Mouse (Mus musculus): Measurements from ENCODE around the gene Txndc11.
A peak's percentile ranks its signal among the peaks of the same experiment; 100 is the strongest.

Gene Txndc11

DNA sequence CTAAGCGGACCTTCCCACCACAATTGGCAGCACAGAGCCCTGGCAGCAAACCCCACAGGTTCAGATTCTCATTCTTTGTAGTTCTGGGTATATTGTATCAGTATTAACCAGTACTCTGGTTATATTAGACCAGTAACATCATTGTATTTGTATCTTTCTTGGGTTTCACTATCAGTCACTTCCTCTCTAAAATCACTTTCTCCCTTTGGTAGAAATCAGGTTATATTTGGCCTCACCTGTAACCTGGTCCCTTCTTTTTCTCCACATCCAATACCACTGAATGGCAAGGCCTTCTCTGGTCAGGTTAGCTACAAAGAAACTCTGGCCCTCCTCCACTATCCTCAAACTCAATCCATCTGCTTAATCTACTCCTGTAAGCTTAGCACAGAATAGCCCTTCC, 29.5 kb downstream of the Txndc11 start:
- DNase-seq = no peak

DNA sequence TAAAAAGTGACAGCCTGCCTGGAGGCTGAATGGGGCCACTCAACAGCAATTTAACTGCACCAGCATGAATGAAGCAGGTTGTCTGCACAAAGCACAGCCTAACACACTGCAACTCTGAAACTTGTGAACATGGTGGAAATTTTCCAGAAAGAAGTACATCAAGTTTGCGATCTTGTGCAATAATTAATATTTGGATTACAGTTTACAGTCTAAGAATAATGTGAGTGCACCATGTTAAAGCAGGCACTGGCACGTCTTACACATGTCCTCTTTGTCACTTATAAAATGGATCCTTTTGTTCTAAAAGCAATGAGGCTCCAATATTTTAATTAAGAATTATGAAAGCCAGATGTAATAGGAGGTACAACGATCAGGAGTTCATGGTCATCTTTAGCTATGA, 37.1 kb downstream of the Txndc11 start:
- no peak for DNase-seq

- no peak for DNase-seq
These were observed 40.6 kb downstream of the Txndc11 start for GRCm38 (mm10) chr16:11093717-11094386.

DNA sequence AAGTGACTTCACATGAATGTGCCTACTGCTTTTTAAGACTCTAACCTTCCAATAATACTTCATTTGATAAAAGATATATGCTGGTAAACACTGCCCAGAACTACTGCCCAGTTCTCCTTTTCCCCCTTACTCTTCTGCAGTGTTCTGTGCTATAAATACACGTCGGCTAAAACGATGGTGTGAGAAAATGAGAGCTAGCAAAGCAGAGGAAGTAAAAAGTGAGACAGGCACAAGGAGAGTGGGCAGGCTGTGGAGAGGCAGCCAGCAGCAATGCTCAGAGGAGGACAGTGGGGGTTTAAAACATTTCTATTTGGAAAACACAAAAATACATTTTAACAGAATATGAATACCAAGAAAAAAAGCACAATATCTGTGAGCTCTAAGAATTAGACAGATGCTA, 41.9 kb downstream of the Txndc11 start:
- no peak for DNase-seq

DNA sequence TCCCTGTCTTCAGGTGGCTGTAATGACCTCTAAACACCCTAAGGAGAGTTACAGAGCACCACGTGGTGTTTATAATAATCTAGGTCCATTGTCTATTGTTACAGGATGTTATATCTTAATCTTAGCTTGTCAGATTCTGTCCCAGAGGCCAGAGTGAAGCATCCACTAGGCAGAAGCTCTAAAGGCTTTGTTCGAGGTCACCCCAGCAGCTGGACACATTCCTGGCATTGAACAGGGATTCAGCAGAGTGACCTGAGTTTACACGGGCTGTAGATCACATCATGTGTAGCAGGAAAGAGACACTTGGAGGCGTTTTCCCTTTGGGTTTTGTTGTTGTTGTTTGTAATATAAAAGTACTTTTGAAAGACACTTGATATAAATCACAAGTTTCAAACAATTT, 42.4 kb downstream of the Txndc11 start:
- DNase-seq = no peak

DNA sequence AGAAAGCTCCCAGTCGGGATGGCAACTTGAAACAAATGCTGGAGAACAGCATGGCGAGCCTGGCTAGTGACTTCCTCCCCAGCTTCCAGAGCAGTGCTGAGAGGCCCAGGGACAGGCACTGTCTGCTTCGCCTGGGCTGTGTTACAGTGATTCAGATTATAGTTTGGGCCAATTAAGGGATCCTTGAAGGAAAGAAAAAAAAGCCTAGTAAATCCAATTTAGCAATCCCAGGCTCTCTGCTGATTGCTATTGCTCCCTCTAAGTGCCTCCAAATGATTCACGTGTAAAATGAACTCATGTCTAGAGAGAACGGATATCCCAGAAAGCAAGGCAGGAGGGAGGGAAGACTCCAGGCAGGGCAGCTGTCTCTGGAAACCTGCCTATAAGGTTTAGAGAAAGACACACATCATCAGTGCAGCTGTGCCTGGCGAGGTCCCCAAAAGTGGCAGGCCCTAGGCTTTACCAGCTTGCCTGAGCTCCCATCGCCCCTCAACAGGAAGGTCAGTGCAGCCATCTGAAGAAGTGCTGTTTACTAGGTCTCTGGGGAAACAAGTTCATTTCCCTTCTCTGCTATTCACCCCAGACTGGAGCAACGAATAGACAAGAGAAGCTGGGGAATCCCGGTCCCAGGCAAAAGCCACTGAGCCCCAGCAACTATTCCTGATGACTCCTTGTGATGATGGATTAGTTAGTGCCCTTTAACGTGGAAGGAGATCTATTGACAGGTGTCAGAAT, 43.4 kb downstream of the Txndc11 start:
- no peak for DNase-seq

GRCm38 (mm10) chr16:11086856-11087588, 47.4 kb downstream of the Txndc11 start:
- no peak for DNase-seq

- no peak for DNase-seq
These were observed 48.2 kb downstream of the Txndc11 start for GRCm38 (mm10) chr16:11086299-11086698.

DNA sequence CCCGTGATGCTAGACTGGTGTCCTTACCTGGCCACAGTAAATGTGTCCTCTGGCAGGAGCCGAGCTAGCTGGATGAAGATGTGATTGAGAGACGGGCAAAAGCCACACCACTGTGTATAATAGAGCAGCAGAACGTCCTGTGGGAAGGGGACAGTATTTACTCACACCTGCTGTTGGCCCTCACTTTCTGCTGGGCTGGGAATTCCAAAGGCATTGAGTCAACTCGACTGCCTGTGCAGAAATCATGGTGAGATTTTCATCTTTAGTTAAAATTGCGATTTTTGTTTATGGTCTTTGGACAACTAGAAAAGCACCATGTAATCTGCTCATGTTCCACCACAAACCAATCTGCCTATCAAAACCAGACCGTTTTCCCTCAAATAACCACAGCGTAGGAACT, 50.3 kb downstream of the Txndc11 start:
- no peak for DNase-seq

GRCm38 (mm10) chr16:11078216-11078869, 56.1 kb downstream of the Txndc11 start:
- no peak for DNase-seq

GRCm38 (mm10) chr16:11077601-11078201, 56.7 kb downstream of the Txndc11 start:
- DNase-seq = peak; percentile 57

DNA sequence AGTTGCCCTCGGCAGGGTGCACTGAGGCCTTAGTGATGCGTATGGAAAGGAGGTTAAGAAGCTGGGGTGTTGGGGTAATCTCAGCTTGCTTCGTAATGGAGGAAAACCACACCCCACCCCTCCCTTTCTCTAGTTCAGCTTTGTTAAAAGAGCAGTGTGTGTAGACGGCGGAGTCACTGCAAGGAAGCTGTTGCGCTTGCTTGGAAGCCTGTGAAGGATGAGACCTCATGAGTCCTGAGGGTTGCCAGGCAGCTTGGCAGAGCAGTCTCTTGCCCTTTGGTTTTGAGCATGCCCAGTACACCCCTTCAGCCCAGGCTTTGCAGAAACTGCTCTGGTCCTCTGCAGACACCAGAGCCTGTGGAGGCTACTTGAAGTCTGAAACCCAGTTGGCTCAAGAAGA, 61.4 kb downstream of the Txndc11 start:
- DNase-seq = no peak

GRCm38 (mm10) chr16:11072454-11072853, 62.0 kb downstream of the Txndc11 start:
- no peak for DNase-seq

DNA sequence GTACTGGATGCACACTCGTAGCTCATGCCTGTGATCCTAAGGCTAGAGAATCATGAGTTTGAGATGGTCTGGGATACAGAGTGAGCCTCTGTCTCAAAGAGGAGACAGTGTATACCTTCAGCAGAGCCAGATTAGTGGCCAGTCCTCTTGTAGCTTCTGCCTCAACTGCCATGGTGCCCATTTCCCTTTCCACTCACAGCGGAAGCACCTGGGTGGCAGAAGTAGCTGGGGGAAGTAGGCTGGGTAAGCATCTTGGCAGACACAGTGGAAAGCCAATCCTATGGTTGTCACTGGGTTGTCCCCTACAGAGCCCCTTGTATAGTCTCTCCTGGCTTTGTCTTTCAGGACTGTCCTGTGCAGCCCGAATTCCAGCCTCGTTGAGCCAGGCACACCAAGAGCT, 62.6 kb downstream of the Txndc11 start:
- DNase-seq = no peak

DNA sequence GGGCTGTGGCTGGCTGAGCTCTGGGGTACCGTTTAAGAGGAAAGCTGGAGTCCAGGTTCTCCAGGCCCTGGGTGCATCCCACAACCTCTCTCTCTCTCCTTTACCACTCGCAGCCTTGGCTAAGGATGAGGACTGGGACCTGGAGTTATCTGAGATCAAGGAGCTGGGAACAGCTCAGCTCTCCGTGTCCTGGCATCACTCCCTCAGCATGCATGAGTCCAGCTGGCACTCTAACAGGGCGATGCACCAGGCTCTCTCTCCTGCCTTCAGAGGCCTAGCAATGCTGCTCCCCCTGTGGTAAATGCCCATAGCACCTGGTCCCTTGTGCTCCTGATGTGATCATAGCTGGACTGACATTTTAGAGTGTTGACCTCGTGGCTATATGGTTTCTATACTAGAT, 63.3 kb downstream of the Txndc11 start:
- DNase-seq = no peak

DNA sequence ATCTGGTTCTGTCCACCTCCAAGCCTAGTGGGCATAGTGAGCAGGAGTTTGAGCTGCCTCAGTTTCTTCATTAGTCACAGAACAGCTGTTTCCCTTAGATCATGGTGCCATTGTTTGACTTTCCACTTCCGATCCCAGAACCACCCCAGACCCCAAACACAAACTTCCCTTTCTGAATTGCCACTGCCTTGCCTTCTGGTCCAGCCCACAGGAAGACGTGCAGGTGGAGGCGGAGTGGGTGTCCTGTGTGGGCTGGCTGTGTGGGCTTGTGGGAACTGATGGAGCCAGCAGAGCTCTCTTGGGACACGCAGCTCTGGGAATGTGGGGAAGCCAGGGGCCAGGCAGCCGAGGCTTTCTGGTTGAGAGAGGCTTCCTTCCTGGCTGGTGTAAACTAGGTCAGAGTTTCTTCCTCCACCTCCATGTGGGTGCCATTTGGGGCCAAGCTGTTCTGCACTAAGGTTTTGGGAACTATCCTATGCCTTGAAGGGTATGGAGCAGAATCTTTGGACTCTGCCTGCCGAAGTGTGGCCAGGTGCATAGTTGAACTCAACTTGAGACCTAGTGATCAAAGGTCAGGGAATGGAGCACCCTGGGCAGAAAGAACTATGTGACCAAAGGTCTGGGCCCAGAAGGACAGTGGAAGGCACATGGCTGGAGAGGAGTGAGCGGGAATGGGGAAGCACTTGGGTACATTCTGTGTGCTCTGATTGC, 64.6 kb downstream of the Txndc11 start:
- peak; percentile 65 for DNase-seq

- DNase-seq = no peak
These were observed 65.2 kb downstream of the Txndc11 start for GRCm38 (mm10) chr16:11069271-11069670.

DNA sequence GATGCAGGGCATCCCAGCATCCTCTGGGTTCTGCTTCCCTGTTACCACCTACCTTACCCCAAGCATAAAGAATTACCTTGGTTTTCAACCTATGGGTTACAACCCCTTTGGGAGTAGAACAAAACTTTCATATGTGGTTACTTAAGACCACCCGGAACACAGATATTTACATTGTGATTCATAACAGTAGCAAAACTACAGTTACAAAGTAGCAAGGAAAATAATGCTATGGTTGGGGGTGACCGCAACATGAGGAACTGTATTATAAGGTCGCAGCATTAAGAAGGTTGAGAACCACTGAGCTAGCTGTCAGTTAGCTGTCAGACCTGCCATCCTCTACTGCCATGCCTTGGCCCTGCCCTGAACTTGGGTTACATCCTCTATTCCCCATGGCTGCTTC, 65.8 kb downstream of the Txndc11 start:
- no peak for DNase-seq

DNA sequence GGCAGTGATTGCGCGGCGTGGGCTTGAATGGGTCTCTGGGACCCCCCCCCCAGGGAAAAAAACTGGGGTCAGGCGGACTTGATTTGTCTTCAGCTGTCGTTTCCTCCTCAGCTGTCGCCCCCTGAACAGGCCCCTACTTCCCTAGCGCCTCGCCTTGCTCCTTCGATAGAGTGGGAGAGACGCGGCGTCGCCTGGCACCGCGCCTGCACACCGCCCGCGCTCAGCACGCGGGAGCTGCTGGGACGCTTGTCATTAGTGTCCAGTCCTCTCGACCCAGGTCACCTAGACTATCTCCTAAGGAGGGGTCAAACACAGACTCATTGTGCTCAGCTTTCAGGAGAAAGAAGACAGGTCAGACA, 67.6 kb downstream of the Txndc11 start:
- DNase-seq = peak; percentile 65

GRCm38 (mm10) chr16:11066029-11066832, 68.2 kb downstream of the Txndc11 start, which contains the start of gene Litaf:
Gene Litaf (minus strand): TSS chr16:11066157.
- DNase-seq = peak; percentile 99

GRCm38 (mm10) chr16:11065431-11065830, 69.0 kb downstream of the Txndc11 start:
- DNase-seq = no peak
